Mouse (Mus musculus): ENCODE data around the gene Clstn2. TPM values are rescaled to one million over a fixed set of nuclear protein-coding genes. Genes with fewer than 3 reads are reported as not detected.

Gene Clstn2
- polyA plus RNA-seq, 1 experiment from 2014 or later, result 0.54 TPM

DNA sequence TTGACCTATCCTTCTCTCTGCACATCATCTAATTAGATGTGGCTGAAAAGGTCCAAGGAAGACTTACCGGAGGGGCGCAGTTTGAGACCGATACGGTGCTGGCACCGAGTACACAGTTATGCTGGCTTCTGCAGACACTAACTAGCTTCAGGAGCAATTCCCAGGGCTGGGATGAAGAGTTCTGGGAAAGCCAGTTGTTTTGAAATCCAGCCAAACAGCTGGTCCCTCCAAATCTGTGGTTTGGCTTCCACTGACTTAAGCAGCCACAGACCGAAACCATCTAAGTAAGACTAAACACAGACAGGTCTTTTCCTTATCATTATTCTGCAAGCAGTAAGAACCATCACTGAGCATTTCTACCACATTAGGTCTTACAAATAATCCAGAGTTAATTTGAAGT is 558.1 kb downstream of the Clstn2 start:
- no peak overlapping the region for H3K9ac ChIP-seq
- ATAC-seq, result no peak
- no peak overlapping the region for H3K27ac ChIP-seq
- no peaks in the 10 kb centered on the region for H3K9me3 ChIP-seq (replicated peaks)
- WGBS (ENCODE audit: insufficient replicate concordance), result 87% methylated on average over 6 of the region's 6 CpGs
- H3K36me3 ChIP-seq, result no peaks in the 10 kb centered on the region
- no peaks in the 10 kb centered on the region for H3K4me1 ChIP-seq
- no peak overlapping the region for H3K4me2 ChIP-seq
- H3K27me3 ChIP-seq (replicated peaks), result no peaks in the 10 kb centered on the region
- no peak overlapping the region for H3K4me3 ChIP-seq

GRCm38 (mm10) chr9:97471014-97471591 is 561.9 kb downstream of the Clstn2 start:
- Histone ChIP-seq H3K4me3 (no peak overlapping the region), H3K27ac (no peak overlapping the region), H3K27me3 (replicated peaks) (no peaks in the 10 kb centered on the region), H3K36me3 (no peaks in the 10 kb centered on the region), H3K9ac (no peak overlapping the region), H3K9me3 (replicated peaks) (no peaks in the 10 kb centered on the region), H3K4me1 (no peaks in the 10 kb centered on the region), H3K4me2 (no peak overlapping the region)
- no peak for ATAC-seq
- 57% methylated on average over 7 of the region's 7 CpGs for WGBS (ENCODE audit: insufficient replicate concordance)

- WGBS (ENCODE audit: insufficient replicate concordance), result 43% methylated on average over 6 of the region's 6 CpGs
- no peak overlapping the region for H3K4me2 ChIP-seq
- no peaks in the 10 kb centered on the region for H3K36me3 ChIP-seq
Measured at GRCm38 (mm10) chr9:97460452-97460851, 572.5 kb downstream of the Clstn2 start.

GRCm38 (mm10) chr9:97459745-97460144 is 573.2 kb downstream of the Clstn2 start:
- Histone ChIP-seq H3K9me3 (replicated peaks) (no peaks in the 10 kb centered on the region), H3K36me3 (no peaks in the 10 kb centered on the region), H3K27ac (no peak overlapping the region), H3K4me1 (no peaks in the 10 kb centered on the region), H3K9ac (no peak overlapping the region), H3K27me3 (replicated peaks) (no peaks in the 10 kb centered on the region), H3K4me2 (no peak overlapping the region), H3K4me3 (no peak overlapping the region)
- ATAC-seq, result no peak
- WGBS (ENCODE audit: insufficient replicate concordance), result 58% methylated on average over 4 of the region's 4 CpGs

More at GRCm38 (mm10) chr9:97460452-97460851, 572.5 kb downstream of the Clstn2 start:
- Histone ChIP-seq H3K9ac (no peak overlapping the region), H3K4me1 (no peaks in the 10 kb centered on the region), H3K27me3 (replicated peaks) (no peaks in the 10 kb centered on the region), H3K4me3 (no peak overlapping the region), H3K9me3 (replicated peaks) (no peaks in the 10 kb centered on the region), H3K27ac (no peak overlapping the region)
- ATAC-seq, result no peak

GRCm38 (mm10) chr9:97449316-97450050 is 583.5 kb downstream of the Clstn2 start:
- no peaks in the 10 kb centered on the region for H3K9me3 ChIP-seq (replicated peaks)

GRCm38 (mm10) chr9:97439872-97440636 is 592.9 kb downstream of the Clstn2 start:
- no peak overlapping the region for H3K4me2 ChIP-seq
- no peaks in the 10 kb centered on the region for H3K4me1 ChIP-seq
- H3K4me3 ChIP-seq, result no peak overlapping the region
- H3K9me3 ChIP-seq (replicated peaks), result no peaks in the 10 kb centered on the region
- no peak for ATAC-seq
- H3K27ac ChIP-seq, result no peak overlapping the region
- H3K9ac ChIP-seq, result no peak overlapping the region
- H3K27me3 ChIP-seq (replicated peaks), result no peaks in the 10 kb centered on the region
- WGBS (ENCODE audit: insufficient replicate concordance), result 70% methylated on average over 7 of the region's 7 CpGs
- no peaks in the 10 kb centered on the region for H3K36me3 ChIP-seq

More at GRCm38 (mm10) chr9:97449316-97450050, 583.5 kb downstream of the Clstn2 start:
- H3K4me1 ChIP-seq, result no peaks in the 10 kb centered on the region
- WGBS (ENCODE audit: insufficient replicate concordance), result 69% methylated on average over 13 of the region's 13 CpGs
- no peaks in the 10 kb centered on the region for H3K27me3 ChIP-seq (replicated peaks)
- no peak overlapping the region for H3K9ac ChIP-seq
- no peak overlapping the region for H3K27ac ChIP-seq
- no peak overlapping the region for H3K4me3 ChIP-seq
- ATAC-seq, result no peak
- no peak overlapping the region for H3K4me2 ChIP-seq
- H3K36me3 ChIP-seq, result no peaks in the 10 kb centered on the region

DNA sequence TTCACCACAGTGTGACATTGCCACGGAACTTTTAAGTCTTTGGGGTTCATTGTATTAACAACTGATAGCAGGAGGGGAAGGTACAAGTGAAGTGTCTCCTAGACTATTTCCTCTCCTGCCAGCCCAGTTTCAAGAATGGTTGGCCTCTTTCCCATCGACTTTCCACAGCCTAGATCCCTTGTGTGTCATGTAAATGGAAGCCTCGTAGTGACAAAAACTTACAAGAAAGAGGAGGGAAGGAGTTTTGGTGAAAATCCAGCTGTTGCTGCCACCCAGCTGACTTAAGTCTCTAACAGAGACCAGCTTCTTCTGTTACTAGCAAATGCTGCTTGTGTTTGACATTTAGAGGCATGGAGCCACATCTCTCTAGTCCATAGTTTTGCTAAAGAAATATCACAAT is 598.3 kb downstream of the Clstn2 start:
- no peaks in the 10 kb centered on the region for H3K9me3 ChIP-seq (replicated peaks)
- H3K4me1 ChIP-seq, result no peaks in the 10 kb centered on the region
- H3K36me3 ChIP-seq, result no peaks in the 10 kb centered on the region
- no peak for ATAC-seq
- no peaks in the 10 kb centered on the region for H3K27me3 ChIP-seq (replicated peaks)
- 46% methylated on average over 3 of the region's 3 CpGs for WGBS (ENCODE audit: insufficient replicate concordance)
- no peak overlapping the region for H3K4me2 ChIP-seq
- no peak overlapping the region for H3K9ac ChIP-seq
- no peak overlapping the region for H3K4me3 ChIP-seq
- no peak overlapping the region for H3K27ac ChIP-seq

- no peaks in the 10 kb centered on the region for H3K4me1 ChIP-seq
- no peak overlapping the region for H3K27ac ChIP-seq
- no peak overlapping the region for H3K4me2 ChIP-seq
- no peaks in the 10 kb centered on the region for H3K27me3 ChIP-seq (replicated peaks)
- ATAC-seq, result no peak
- WGBS (ENCODE audit: insufficient replicate concordance), result 62% methylated on average over 1 of the region's 1 CpGs
- no peak overlapping the region for H3K4me3 ChIP-seq
- no peaks in the 10 kb centered on the region for H3K9me3 ChIP-seq (replicated peaks)
- no peak overlapping the region for H3K9ac ChIP-seq
- H3K36me3 ChIP-seq, result no peaks in the 10 kb centered on the region
Measured at GRCm38 (mm10) chr9:97429885-97430449, 603.0 kb downstream of the Clstn2 start.

GRCm38 (mm10) chr9:97428127-97428526 is 604.9 kb downstream of the Clstn2 start:
- Histone ChIP-seq H3K4me3 (no peak overlapping the region), H3K9me3 (replicated peaks) (no peaks in the 10 kb centered on the region), H3K4me2 (no peak overlapping the region), H3K9ac (no peak overlapping the region), H3K27me3 (replicated peaks) (no peaks in the 10 kb centered on the region), H3K4me1 (no peaks in the 10 kb centered on the region), H3K27ac (no peak overlapping the region), H3K36me3 (no peaks in the 10 kb centered on the region)
- 67% methylated on average over 7 of the region's 7 CpGs for WGBS (ENCODE audit: insufficient replicate concordance)
- ATAC-seq, result no peak

- Histone ChIP-seq H3K9me3 (replicated peaks) (no peaks in the 10 kb centered on the region), H3K36me3 (no peaks in the 10 kb centered on the region), H3K4me3 (no peak overlapping the region), H3K4me1 (no peaks in the 10 kb centered on the region), H3K4me2 (no peak overlapping the region), H3K27me3 (replicated peaks) (no peaks in the 10 kb centered on the region), H3K9ac (no peak overlapping the region), H3K27ac (no peak overlapping the region)
- no peak for ATAC-seq
- WGBS (ENCODE audit: insufficient replicate concordance), result 53% methylated on average over 5 of the region's 5 CpGs
Measured at GRCm38 (mm10) chr9:97420896-97421295, 612.1 kb downstream of the Clstn2 start.

GRCm38 (mm10) chr9:97414876-97415668 is 617.9 kb downstream of the Clstn2 start:
- no peak for ATAC-seq
- Histone ChIP-seq H3K27me3 (replicated peaks) (no peaks in the 10 kb centered on the region), H3K4me3 (no peak overlapping the region), H3K4me2 (no peak overlapping the region), H3K9me3 (replicated peaks) (no peaks in the 10 kb centered on the region), H3K4me1 (no peaks in the 10 kb centered on the region), H3K27ac (no peak overlapping the region), H3K9ac (no peak overlapping the region), H3K36me3 (no peaks in the 10 kb centered on the region)
- 62% methylated on average over 6 of the region's 6 CpGs for WGBS (ENCODE audit: insufficient replicate concordance)

Measured in liver, embryonic 12.5 days (tissue).